Mouse (Mus musculus): Measurements from ENCODE around the gene Fthl17d. TPM values are rescaled to one million over a fixed set of nuclear protein-coding genes. Genes with fewer than 3 reads are reported as not detected.
A peak's percentile ranks its signal among the peaks of the same experiment; 100 is the strongest.
"Not testable (repeated sequence)": the region's sequence is repeated elsewhere in the genome, so short reads cannot be mapped to it uniquely, and the experiment has no call there.

The Fthl17d gene
- polyA plus RNA-seq (2012; rRNA removed), result not detected in 2 replicates

DNA sequence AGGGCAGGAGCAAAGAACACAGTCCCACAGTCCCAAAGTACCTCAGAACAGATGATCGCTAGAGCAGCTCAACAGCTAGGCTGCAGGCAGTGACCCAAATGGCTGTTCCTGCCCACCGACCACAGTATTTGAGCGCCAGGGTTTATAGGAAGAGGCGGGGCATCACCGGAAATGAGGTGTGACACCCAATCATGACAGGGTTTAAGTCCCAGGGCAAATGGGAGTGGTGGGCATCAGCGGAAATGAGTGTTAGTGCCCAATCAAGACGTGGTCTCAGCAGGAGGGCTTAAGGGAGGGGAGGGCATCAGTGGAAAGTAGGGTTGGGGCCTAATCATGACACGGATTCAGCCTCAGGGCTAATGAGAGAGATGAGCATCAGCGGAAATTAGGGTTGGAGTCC is at the start of gene Fthl17d:
Fthl17d (minus strand) TSS at position 101 of the 400 bp plus-strand sequence.
- not testable (repeated sequence) for H3K4me1 ChIP-seq (ENCODE audit: control insufficient read depth, insufficient read depth, insufficient read length, low read length)

DNA sequence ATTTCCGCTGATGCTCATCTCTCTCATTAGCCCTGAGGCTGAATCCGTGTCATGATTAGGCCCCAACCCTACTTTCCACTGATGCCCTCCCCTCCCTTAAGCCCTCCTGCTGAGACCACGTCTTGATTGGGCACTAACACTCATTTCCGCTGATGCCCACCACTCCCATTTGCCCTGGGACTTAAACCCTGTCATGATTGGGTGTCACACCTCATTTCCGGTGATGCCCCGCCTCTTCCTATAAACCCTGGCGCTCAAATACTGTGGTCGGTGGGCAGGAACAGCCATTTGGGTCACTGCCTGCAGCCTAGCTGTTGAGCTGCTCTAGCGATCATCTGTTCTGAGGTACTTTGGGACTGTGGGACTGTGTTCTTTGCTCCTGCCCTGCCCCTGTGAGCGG is 46.6 kb upstream of the Fthl17d start, which contains the start of gene Fthl17e:
Fthl17e (plus strand) TSS at position 301 of the 400 bp plus-strand sequence.
- not testable (repeated sequence) for H3K27me3 ChIP-seq (ENCODE audit: control insufficient read depth, insufficient read depth, low read length); H3K36me3 ChIP-seq (ENCODE audit: control insufficient read depth, insufficient read depth, low read length); H3K27ac ChIP-seq (ENCODE audit: insufficient read depth, low read depth, low read length); H3K4me3 ChIP-seq (ENCODE audit: low read depth, low read length); H3K4me1 ChIP-seq (ENCODE audit: control insufficient read depth, insufficient read depth, insufficient read length, low read length)
- 80% methylated on average over 1 of the region's 10 CpGs for WGBS

More for the DNA sequence above, at the start of gene Fthl17d:
- H3K36me3 ChIP-seq (ENCODE audit: control insufficient read depth, insufficient read depth, low read length); H3K27me3 ChIP-seq (ENCODE audit: control insufficient read depth, insufficient read depth, low read length); H3K27ac ChIP-seq (ENCODE audit: insufficient read depth, low read depth, low read length); H3K4me3 ChIP-seq (ENCODE audit: low read depth, low read length): not testable (repeated sequence)
- no CpG with 5 or more reads among the region's 9 CpGs for WGBS

DNA sequence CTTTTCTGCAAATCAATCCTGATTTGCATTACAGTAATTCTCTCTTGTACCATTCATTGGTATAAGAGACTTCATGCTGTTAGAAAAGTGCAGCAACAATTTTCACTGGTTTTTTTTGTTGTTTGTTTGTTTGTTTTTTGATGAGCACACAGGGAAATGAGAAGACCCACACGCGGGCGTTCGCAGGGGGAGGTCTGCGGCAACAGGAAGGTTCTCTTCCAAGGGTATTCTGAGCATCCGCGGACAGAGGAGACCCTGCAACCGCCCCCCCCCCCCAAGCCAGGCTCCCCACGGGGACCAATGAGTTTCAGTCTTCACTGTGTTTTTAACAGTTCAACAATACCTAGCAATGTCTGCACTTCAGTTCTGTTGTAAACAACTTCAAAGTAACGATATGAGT is 32.9 kb upstream of the Fthl17d start:
- H3K4me1 ChIP-seq (ENCODE audit: control insufficient read depth, insufficient read depth, insufficient read length, low read length), result no peaks in the 10 kb centered on the region
- H3K4me3 ChIP-seq (ENCODE audit: low read depth, low read length), result no peak overlapping the region
- 53% methylated on average over 10 of the region's 10 CpGs for WGBS
- no peaks in the 10 kb centered on the region for H3K27me3 ChIP-seq (ENCODE audit: control insufficient read depth, insufficient read depth, low read length)
- no peak for TF ChIP-seq POLR2A (IDR thresholded peaks at IDR 0.05; ENCODE audit: low read depth, low read length)
- TF ChIP-seq CTCF (IDR thresholded peaks at IDR 0.05; ENCODE audit: extremely low read depth, insufficient read length, insufficient replicate concordance, low read depth, low read length), result no peak
- H3K27ac ChIP-seq (ENCODE audit: insufficient read depth, low read depth, low read length), result no peak overlapping the region
- H3K36me3 ChIP-seq (ENCODE audit: control insufficient read depth, insufficient read depth, low read length), result no peaks in the 10 kb centered on the region

DNA sequence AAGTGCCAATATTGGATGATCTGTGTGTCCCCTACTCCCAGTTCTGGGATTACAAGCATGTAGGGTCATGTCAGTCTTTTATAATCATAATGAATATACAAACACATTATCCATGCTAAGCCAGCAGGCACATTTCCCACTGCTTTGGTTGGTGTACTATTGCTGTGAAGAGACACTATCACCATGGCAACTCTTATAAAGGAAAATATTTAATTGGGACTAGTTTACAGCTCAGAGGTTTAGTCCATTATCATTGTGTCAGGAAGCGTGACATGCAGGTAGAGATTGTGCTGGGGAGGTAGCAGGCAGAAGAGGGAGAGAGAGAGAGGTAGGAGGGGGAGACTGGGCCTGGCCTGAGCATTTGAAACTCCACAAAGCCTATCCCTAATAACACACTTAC is 29.5 kb upstream of the Fthl17d start:
- H3K36me3 ChIP-seq (ENCODE audit: control insufficient read depth, insufficient read depth, low read length), result no peaks in the 10 kb centered on the region
- WGBS, result 40% methylated on average over 1 of the region's 1 CpGs
- TF ChIP-seq POLR2A (IDR thresholded peaks at IDR 0.05; ENCODE audit: low read depth, low read length) (no peak), CTCF (IDR thresholded peaks at IDR 0.05; ENCODE audit: extremely low read depth, insufficient read length, insufficient replicate concordance, low read depth, low read length) (no peak)

DNA sequence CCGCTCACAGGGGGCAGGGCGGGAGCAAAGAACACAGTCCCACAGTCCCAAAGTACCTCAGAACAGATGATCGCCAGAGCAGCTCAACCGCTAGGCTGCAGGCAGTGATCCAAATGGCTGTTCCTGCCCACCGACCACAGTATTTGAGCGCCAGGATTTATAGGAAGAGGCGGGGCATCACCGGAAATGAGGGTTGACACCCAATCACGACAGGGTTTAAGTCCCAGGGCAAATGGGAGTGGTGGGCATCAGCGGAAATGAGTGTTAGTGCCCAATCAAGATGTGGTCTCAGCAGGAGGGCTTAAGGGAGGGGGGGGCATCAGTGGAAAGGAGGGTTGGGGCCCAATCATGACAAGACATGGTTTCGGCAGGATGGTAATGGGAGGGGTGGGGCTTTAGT is 10.1 kb downstream of the Fthl17d start, which contains the start of gene Fthl17c:
Fthl17c (minus strand) TSS at position 101 of the 400 bp plus-strand sequence.
- not testable (repeated sequence) for H3K4me3 ChIP-seq (ENCODE audit: low read depth, low read length); H3K36me3 ChIP-seq (ENCODE audit: control insufficient read depth, insufficient read depth, low read length); H3K27ac ChIP-seq (ENCODE audit: insufficient read depth, low read depth, low read length); H3K4me1 ChIP-seq (ENCODE audit: control insufficient read depth, insufficient read depth, insufficient read length, low read length); H3K27me3 ChIP-seq (ENCODE audit: control insufficient read depth, insufficient read depth, low read length)
- WGBS, result no CpG with 5 or more reads among the region's 11 CpGs

More for the DNA sequence above, 29.5 kb upstream of the Fthl17d start:
- H3K4me1 ChIP-seq (ENCODE audit: control insufficient read depth, insufficient read depth, insufficient read length, low read length), result no peaks in the 10 kb centered on the region
- no peak overlapping the region for H3K4me3 ChIP-seq (ENCODE audit: low read depth, low read length)
- H3K27me3 ChIP-seq (ENCODE audit: control insufficient read depth, insufficient read depth, low read length), result no peaks in the 10 kb centered on the region
- no peak overlapping the region for H3K27ac ChIP-seq (ENCODE audit: insufficient read depth, low read depth, low read length)

DNA sequence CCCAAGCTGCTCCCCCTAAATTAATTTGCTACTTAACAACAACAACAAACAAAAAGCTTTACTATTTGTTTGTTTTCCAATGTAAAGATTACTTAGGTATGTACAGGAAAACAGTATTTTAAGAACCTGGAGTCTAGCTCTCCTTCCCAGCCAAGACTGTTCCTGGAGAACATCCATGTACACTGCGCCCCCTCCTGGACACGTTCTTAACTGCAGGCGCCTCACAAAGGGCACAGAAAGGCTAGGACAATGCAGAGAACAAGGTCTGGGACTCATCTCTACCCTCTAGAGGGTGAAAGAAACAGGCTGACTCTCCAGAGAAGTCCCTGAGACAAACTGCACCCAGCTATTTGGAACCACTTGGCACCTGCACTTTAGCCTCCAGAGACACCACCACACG is 21.9 kb downstream of the Fthl17d start:
- H3K27ac ChIP-seq (ENCODE audit: insufficient read depth, low read depth, low read length); H3K4me3 ChIP-seq (ENCODE audit: low read depth, low read length); H3K4me1 ChIP-seq (ENCODE audit: control insufficient read depth, insufficient read depth, insufficient read length, low read length); H3K36me3 ChIP-seq (ENCODE audit: control insufficient read depth, insufficient read depth, low read length); H3K27me3 ChIP-seq (ENCODE audit: control insufficient read depth, insufficient read depth, low read length): not testable (repeated sequence)
- WGBS, result 54% methylated on average over 4 of the region's 4 CpGs

DNA sequence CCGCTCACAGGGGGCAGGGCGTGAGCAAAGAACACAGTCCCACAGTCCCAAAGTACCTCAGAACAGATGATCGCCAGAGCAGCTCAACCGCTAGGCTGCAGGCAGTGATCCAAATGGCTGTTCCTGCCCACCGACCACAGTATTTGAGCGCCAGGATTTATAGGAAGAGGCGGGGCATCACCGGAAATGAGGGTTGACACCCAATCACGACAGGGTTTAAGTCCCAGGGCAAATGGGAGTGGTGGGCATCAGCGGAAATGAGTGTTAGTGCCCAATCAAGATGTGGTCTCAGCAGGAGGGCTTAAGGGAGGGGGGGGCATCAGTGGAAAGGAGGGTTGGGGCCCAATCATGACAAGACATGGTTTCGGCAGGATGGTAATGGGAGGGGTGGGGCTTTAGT is 23.7 kb downstream of the Fthl17d start, which contains the start of gene Fthl17b:
Fthl17b (minus strand) TSS at position 101 of the 400 bp plus-strand sequence.
- H3K27me3 ChIP-seq (ENCODE audit: control insufficient read depth, insufficient read depth, low read length); H3K4me1 ChIP-seq (ENCODE audit: control insufficient read depth, insufficient read depth, insufficient read length, low read length); H3K4me3 ChIP-seq (ENCODE audit: low read depth, low read length); H3K27ac ChIP-seq (ENCODE audit: insufficient read depth, low read depth, low read length); H3K36me3 ChIP-seq (ENCODE audit: control insufficient read depth, insufficient read depth, low read length): not testable (repeated sequence)
- WGBS, result 94% methylated on average over 4 of the region's 11 CpGs

DNA sequence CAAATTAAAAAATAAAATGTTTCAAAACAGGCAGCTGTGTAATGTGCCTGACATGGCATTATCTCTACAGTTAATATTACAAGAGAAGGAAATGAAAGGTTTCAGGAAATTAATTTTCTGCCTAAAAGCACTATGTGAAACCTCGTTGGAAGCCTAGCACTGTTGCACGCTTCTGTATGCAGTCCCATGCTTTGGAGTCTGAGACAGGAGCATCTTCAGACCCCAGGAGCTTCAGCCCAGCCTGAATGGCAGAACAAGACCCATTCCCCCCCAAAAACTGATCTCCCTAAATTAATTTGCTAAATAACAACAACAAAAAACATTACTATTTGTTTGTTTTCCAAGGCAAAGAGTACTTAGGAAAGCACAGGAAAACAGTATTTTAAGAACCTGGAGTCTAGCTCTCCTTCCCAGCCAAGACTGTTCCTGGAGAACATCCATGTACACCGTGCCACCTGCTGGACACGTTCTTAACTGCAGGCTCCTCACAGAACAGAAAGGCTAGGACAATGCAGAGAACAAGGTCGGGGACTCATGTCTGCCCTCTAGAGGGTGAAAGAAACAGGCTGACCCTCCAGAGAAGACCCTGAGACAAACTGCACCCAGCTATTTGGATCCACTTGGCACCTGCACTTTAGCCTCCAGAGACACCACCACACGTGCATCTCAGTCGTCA is 38.3 kb downstream of the Fthl17d start:
- not testable (repeated sequence) for H3K36me3 ChIP-seq (ENCODE audit: control insufficient read depth, insufficient read depth, low read length); H3K27ac ChIP-seq (ENCODE audit: insufficient read depth, low read depth, low read length); H3K27me3 ChIP-seq (ENCODE audit: control insufficient read depth, insufficient read depth, low read length); H3K4me1 ChIP-seq (ENCODE audit: control insufficient read depth, insufficient read depth, insufficient read length, low read length); H3K4me3 ChIP-seq (ENCODE audit: low read depth, low read length)
- peak; percentile 29; the same call in 1 of the 2 replicates for TF ChIP-seq CTCF (IDR thresholded peaks at IDR 0.05; ENCODE audit: extremely low read depth, insufficient read length, insufficient replicate concordance, low read depth, low read length)
- WGBS, result 15% methylated on average over 7 of the region's 7 CpGs

Data from small intestine, adult 2 months (tissue).